Mouse (Mus musculus): Measurements from ENCODE around the gene Mtch2.
"Not testable (repeated sequence)": the region's sequence is repeated elsewhere in the genome, so short reads cannot be mapped to it uniquely, and the experiment has no call there.

The Mtch2 gene

GRCm38 (mm10) chr2:90846955-90847680 lies at the start of gene Mtch2:
Gene Mtch2 (plus strand): TSS chr2:90847155.
- peak; percentile 99 for DNase-seq (ENCODE audit: low read depth, low spot score)

- DNase-seq (ENCODE audit: low read depth, low spot score), result peak; percentile 46
Measured at GRCm38 (mm10) chr2:90808241-90809126, 38.5 kb upstream of the Mtch2 start.

GRCm38 (mm10) chr2:90810751-90811150 lies 36.2 kb upstream of the Mtch2 start:
- no peak for DNase-seq (ENCODE audit: low read depth, low spot score)

- no peak for DNase-seq (ENCODE audit: low read depth, low spot score)
Measured at GRCm38 (mm10) chr2:90815266-90815665, 31.7 kb upstream of the Mtch2 start.

- no peak for DNase-seq (ENCODE audit: low read depth, low spot score)
Measured at GRCm38 (mm10) chr2:90816144-90816543, 30.8 kb upstream of the Mtch2 start.

GRCm38 (mm10) chr2:90818710-90819109 lies 28.2 kb upstream of the Mtch2 start:
- no peak for DNase-seq (ENCODE audit: low read depth, low spot score)

GRCm38 (mm10) chr2:90820894-90821293 lies 26.1 kb upstream of the Mtch2 start:
- no peak for DNase-seq (ENCODE audit: low read depth, low spot score)

- peak; percentile 71 for DNase-seq (ENCODE audit: low read depth, low spot score)
Measured at GRCm38 (mm10) chr2:90822978-90823377, 24.0 kb upstream of the Mtch2 start.

GRCm38 (mm10) chr2:90823781-90824180 lies 23.2 kb upstream of the Mtch2 start:
- peak; percentile 51 for DNase-seq (ENCODE audit: low read depth, low spot score)

GRCm38 (mm10) chr2:90824528-90824927 lies 22.4 kb upstream of the Mtch2 start:
- not testable (repeated sequence) for DNase-seq (ENCODE audit: low read depth, low spot score)

- no peak for DNase-seq (ENCODE audit: low read depth, low spot score)
Measured at GRCm38 (mm10) chr2:90825515-90826172, 21.3 kb upstream of the Mtch2 start.

GRCm38 (mm10) chr2:90828739-90829138 lies 18.2 kb upstream of the Mtch2 start:
- no peak for DNase-seq (ENCODE audit: low read depth, low spot score)

GRCm38 (mm10) chr2:90833502-90833901 lies 13.5 kb upstream of the Mtch2 start:
- no peak for DNase-seq (ENCODE audit: low read depth, low spot score)

- no peak for DNase-seq (ENCODE audit: low read depth, low spot score)
Measured at GRCm38 (mm10) chr2:90838621-90839020, 8.3 kb upstream of the Mtch2 start.

GRCm38 (mm10) chr2:90843666-90844065 lies 3.3 kb upstream of the Mtch2 start:
- no peak for DNase-seq (ENCODE audit: low read depth, low spot score)

- no peak for DNase-seq (ENCODE audit: low read depth, low spot score)
Measured at GRCm38 (mm10) chr2:90844262-90844661, 2.7 kb upstream of the Mtch2 start.

- no peak for DNase-seq (ENCODE audit: low read depth, low spot score)
Measured at GRCm38 (mm10) chr2:90845234-90845633, 1.7 kb upstream of the Mtch2 start.

GRCm38 (mm10) chr2:90846171-90846570 lies 784 bp upstream of the Mtch2 start:
- no peak for DNase-seq (ENCODE audit: low read depth, low spot score)

GRCm38 (mm10) chr2:90846597-90846954 lies 379 bp upstream of the Mtch2 start:
- DNase-seq (ENCODE audit: low read depth, low spot score), result no peak

- no peak for DNase-seq (ENCODE audit: low read depth, low spot score)
Measured at GRCm38 (mm10) chr2:90847681-90848050, 711 bp downstream of the Mtch2 start.

- DNase-seq (ENCODE audit: low read depth, low spot score), result no peak
Measured at GRCm38 (mm10) chr2:90848331-90848730, 1.4 kb downstream of the Mtch2 start.

- no peak for DNase-seq (ENCODE audit: low read depth, low spot score)
Measured at GRCm38 (mm10) chr2:90850401-90850800, 3.4 kb downstream of the Mtch2 start.

All from ZHBTc4 (cell line).